Mouse (Mus musculus) layer of hippocampus, adult 2 months (tissue): ENCODE data around the gene Pus7l. TPM values are rescaled to one million over a fixed set of nuclear protein-coding genes. Genes with fewer than 3 reads are reported as not detected.
A peak's percentile ranks its signal among the peaks of the same experiment; 100 is the strongest.

ENCODE experiments used
- DNase-seq, 2 experiments: peaks; one replicate each; pipeline ENCODE4 v3.0.0; 2022; ENCODE audit warnings: low spot score in 2 of 2
- H3K27ac ChIP-seq: fragments of 200-600 bp; 2 replicates; pipeline ENCODE4 v1.8.1; 2022
- H3K4me3 ChIP-seq: fragments of 200-600 bp; 2 replicates; pipeline ENCODE4 v1.8.1; 2022; ENCODE audit warnings: mild to moderate bottlenecking
- CTCF ChIP-seq: fragments of 200-600 bp; conservative IDR thresholded peaks from 2 replicates; pipeline ENCODE4 v1.8.1; 2022; ENCODE audit warnings: antibody characterized with exemption, mild to moderate bottlenecking, moderate library complexity
- total RNA-seq, 2 experiments: library from RNA; stranded (reverse); gene quantifications; 2 replicates each; pipeline ENCODE4 v1.2.3; 2021

Gene Pus7l
- total RNA-seq, 2 experiments from 2014 or later: 3.7 to 4.3 TPM

DNA sequence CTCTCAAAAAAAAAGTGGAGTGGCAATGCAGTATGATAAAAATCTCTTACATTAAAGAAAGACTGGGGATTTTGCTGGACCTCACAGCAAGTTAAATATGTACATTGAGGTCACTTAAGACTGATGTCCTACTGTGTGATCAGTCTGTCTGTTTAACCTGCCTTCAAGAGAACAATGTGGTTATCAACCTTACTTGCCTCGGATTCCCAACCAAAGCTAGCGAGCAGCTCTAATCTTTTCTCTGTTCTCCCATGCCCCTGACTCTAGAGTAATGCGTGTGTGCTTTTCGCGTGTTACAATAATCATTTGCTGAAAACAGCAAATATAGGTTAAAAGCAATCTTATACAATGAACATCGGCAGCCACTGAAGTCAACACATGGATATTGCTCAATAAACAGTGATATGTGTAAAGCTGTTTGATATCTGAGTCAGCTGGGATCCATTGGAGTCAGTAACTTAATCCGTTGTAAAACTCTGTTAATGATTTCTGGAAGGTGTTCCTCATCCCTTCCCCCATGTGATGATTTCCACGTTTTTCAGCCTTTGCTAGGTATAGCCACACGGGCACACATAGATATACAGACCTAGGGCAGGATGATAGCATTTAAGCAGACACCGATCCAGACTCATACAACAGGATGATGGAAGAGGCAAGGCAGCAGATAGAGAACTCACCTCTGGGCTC is 25.3 kb upstream of the Pus7l start:
- Histone ChIP-seq H3K4me3 (no peak overlapping the region), H3K27ac (no peak overlapping the region)
- no peak for TF ChIP-seq CTCF
- no peak for DNase-seq

DNA sequence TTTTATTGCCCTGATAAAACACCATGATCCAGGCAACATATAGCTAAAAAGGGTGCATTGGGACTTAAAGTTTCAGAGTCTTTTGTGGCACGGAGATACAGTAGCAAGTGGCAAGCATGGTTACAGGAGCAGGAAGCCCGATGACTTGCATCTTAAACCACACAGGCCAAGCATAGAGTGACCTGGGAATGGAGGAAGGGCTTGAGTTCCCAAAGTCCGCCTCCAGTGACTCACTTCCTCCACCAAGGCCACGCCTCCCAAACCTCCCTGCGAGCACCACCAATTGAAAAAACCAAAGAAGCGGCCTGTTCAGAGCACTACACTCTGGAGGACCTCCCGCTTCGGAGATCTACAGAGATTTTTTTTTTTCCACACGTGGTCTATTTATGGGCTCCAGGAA is 22.5 kb upstream of the Pus7l start:
- Histone ChIP-seq H3K27ac (no peak overlapping the region), H3K4me3 (no peak overlapping the region)
- DNase-seq: no peak
- TF ChIP-seq CTCF: no peak

DNA sequence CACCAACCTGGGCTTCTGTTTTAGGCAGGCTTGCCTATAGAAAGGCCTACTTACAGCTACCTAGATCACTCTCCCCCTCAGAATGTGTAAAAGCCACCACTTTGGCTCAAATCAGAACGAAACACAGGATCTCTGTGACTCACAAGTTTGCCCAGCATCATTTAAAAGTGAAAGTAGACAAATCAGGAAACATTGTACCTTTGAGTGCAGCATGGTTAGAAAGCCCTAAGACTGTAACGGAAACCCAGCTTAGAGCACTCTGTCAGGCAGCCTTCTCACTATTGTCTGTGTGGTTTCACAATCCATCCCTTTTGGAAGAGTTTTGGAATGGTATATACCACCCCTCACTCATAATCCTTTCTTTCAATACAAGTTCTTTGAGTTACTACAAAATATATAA is 21.6 kb upstream of the Pus7l start:
- H3K27ac ChIP-seq: no peak overlapping the region
- DNase-seq: no peak
- no peak for TF ChIP-seq CTCF
- H3K4me3 ChIP-seq: no peak overlapping the region

DNA sequence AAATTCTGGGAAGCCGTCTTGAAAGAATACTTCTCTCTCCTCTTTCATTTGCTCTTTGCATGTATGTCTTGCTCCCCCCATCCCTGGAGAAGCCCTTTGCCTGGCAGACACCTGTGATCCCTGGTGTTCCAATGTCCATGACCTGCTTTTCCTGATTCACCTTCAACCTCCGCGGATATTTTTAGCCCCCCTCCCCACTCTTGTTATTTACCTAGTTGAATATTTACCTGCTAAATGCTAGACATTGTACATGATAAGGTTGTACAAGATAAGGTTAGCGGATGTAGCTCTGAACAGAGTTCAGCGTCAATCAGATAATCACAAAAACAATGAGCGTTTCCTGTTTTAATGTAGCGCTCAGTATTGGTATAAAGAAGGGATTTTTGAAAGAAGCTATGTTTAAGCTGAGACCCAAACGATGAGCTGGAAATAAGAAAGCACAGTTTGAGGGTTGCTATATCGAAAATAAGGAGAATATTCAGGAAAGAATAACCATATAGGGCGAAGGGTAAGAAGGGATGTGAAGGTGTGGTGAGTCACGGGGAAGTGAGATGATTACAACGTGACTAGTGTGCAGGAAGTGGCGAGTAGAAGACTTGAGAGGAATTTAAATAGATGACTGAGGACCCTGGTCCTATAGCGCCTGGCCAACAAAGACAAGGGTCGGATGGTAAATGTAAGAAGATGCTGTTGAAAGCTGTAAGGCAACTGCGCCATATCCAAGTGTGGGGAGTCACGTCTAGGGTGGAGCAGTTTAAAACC is 15.7 kb upstream of the Pus7l start:
- H3K27ac ChIP-seq: no peak overlapping the region
- no peak overlapping the region for H3K4me3 ChIP-seq
- no peak for DNase-seq
- no peak for TF ChIP-seq CTCF

DNA sequence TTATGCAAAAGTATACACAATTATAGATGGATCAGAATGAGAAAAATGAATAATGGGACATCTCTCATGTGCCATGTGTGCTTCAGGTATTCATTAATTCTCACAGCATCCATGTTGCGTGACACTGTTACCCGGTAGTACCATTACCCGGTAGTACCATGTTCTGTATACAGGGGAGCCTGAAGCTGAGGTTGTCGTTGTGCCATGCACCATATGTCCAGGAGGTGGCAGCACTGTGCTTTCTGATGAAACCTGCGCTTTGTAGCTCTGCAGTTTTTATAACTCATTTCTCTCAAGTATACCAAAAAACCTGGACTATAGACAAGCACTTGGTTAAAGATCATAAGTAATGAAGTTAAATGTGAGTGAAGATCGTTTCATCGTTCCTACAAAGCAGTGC is 14.1 kb upstream of the Pus7l start:
- DNase-seq: peak; percentile 78 to 95
- no peak overlapping the region for H3K4me3 ChIP-seq
- H3K27ac ChIP-seq: no peak overlapping the region
- peak; percentile 99 for TF ChIP-seq CTCF

DNA sequence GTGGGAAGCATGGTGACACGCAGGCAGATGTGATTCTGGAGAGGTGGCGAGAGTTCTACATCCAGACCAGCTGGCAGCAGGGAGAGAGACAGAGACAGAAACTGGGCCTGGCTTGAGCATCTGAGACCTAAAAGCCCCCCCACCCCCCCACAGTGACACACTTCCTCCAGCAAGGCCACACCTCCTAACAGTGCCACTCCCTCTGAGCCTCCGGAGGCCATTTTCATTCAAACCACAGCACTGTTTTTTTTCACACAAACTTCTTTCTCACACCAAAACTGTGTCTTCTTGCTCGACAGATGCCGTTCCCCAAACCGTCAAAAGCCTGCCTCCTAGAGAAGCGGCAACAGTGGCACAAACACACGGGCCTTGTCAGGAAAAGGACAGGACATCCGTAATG is 10.2 kb upstream of the Pus7l start:
- no peak for DNase-seq
- Histone ChIP-seq H3K27ac (no peak overlapping the region), H3K4me3 (no peak overlapping the region)
- TF ChIP-seq CTCF: no peak

DNA sequence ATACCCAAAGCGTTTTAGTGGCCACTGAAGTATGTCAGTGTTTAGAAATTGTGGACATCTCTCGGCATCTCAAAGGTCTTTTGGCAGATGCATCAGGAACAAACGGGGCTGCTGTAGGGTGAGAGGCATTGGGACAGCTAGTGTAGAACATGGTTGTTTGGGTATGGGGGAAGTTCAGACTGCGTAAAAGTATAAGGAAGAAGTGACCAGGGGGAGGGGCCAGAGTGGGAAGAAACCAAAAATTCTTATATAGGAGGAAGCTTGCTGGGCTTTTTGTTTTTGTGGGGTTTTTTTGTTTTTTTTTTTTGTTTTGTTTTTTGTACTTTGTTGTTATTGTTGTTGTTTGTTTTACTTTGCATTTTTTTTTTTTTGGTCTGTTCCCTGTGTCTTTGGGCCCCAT is 1.5 kb upstream of the Pus7l start:
- Histone ChIP-seq H3K4me3 (no peak overlapping the region), H3K27ac (no peak overlapping the region)
- TF ChIP-seq CTCF: no peak
- no peak for DNase-seq

DNA sequence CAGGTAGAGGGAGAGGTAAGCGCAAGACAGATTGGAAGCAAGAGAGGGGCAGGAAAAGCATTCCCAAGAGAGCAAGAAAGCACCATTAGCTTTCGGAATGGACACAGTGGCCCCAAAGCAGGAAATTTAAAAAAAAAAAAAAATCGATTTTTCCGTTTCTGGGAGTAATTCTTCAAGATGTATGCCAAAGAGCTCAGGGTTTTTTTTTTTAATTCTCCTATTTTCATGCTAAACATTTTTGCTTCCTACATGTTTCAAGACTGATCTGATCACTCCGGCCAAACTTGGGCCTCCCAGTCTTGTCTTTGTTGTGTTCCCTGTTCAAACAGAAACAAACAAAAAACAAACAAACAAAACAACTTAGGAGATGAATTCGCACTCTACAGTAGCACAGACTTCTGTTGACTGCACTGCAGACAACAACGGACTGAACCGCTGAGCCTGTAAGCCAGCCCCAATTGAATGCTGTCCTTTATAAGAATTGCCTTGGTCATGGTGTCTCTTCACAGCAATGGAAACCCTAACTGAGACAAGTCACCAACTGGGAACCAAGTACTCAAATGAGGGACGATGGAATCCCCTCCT is 797 bp upstream of the Pus7l start:
- peak overlapping the region; percentile 81 for H3K4me3 ChIP-seq
- DNase-seq: no peak
- H3K27ac ChIP-seq: peak overlapping the region; percentile 94
- no peak for TF ChIP-seq CTCF

DNA sequence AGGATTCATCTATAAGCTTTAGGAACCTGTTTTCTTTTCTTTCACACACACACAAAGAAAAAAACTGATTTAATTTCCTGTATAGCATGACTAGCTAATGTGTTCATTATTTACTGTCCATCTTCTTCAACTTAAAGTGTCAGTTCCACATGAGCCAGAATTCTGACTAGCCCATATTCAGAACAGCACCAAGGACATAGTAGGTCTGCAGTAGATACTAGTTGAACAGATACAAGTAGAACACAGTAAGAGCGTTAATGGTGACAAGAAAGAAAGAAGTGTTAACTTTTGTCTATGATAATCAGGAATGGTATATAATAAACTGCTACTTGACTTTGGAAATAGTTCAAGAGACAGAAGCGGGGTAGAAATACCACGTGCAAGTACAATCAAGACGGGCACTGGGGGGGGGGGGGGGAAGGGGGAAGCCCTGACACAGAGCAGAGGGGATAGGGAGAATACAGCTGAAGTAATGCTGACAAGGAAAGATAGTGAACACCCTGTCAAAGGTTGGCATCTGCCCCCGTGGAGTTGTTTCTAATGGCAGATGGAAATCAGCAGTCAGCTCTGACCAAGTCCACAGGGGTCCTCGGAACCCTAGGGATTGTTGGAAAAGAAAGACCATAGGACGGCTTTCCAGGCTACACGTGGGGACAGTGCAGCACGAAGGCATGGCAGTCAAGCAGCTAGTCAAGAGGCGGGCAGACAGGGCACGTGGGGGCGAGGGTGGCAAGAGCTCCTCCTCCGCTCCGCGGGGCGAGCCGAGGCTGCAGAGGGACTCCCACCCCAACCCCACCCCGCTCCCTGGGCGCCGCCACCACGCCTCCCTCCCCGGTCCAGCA is 559 bp downstream of the Pus7l start:
- H3K27ac ChIP-seq: peak overlapping the region; percentile 94
- peak overlapping the region; percentile 81 for H3K4me3 ChIP-seq
- no peak for TF ChIP-seq CTCF
- DNase-seq: no peak

DNA sequence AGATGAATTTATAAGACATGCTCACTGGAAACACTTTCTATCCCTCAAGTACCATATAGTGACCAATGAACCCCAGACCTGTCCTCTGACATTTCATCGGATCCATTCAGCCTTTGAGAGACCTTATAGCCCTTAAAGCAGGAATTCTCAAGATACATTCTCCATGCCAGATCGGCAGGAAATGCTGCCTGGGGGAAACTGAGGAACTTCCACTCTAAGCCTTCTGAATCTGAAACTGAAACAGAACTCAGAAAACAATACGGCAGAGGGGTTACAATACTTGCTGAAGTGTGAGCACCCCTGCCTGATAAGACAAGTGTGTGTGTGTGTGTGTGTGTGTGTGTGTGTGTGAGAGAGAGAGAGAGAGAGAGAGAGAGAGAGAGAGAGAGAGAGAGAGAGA is 4.1 kb downstream of the Pus7l start:
- Histone ChIP-seq H3K4me3 (no peak overlapping the region), H3K27ac (no peak overlapping the region)
- TF ChIP-seq CTCF: no peak
- DNase-seq: no peak

DNA sequence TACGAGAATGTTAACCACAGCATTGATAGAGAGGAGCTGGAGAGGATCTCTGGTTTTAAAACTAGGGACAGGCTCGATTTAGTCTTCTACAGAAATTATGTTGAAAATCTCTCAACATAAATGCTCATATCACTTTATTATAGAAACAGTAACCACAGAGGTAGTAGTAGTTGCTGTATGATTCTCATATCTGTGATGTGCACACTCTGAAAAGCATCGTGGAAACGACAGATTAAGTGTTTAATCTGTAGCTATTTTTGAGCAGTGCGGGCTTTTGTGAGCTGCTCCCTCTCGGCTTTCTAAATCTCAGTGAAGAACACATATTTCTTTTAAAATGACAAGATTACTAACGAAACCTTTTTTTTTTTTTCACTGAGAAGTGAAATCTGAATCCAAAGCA is 7.8 kb downstream of the Pus7l start:
- Histone ChIP-seq H3K4me3 (no peak overlapping the region), H3K27ac (no peak overlapping the region)
- DNase-seq: no peak
- TF ChIP-seq CTCF: no peak

DNA sequence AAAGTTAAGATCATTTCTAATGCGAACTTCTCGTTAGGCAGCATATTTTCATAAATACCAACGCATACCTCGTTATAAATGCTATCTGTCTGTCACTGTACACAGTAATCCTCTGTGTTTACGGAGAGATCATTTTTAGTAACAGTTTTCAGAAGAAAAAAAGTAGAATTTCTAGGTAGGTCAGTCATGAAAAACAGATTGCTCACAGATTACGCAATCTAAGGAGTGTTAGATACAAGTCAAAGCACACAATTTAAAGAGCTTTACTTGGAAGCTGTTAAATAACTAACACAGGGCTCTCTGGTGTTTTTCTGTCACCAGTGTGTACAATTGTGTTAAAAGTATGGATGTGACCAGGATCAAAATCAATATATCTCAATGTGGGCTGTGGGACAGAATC is 10.4 kb downstream of the Pus7l start:
- no peak overlapping the region for H3K27ac ChIP-seq
- no peak for TF ChIP-seq CTCF
- DNase-seq: no peak
- no peak overlapping the region for H3K4me3 ChIP-seq

DNA sequence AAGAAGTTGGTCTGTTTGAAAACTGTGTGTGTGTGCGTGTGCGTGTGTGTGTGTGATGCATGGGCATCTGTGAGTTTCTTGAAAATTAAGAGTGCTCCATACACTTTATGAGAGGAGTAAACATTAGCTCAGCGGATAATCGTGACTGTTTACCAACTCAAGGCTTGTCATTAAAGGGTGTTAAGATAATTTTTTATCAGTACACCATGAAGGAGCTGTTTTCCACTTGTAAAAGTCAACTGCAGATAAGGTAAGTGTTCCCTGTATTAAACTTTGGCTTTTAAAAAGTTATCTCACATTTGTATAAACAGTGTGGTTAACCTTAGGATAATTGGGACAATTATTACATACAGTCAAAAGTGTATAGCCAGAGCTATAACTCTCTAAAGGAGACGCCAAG is 11.0 kb downstream of the Pus7l start:
- Histone ChIP-seq H3K4me3 (no peak overlapping the region), H3K27ac (no peak overlapping the region)
- TF ChIP-seq CTCF: no peak
- no peak for DNase-seq
